Mouse (Mus musculus) cerebellum, adult 2 months (tissue): ENCODE measurements around the gene Eml1.

Source experiments
- CTCF ChIP-seq: fragments of 200-500 bp; IDR thresholded peaks from 2 replicates; pipeline ENCODE4 v1.5.1; 2011; ENCODE audit warnings: low read depth, mild to moderate bottlenecking, control low read depth, low read length, moderate library complexity, borderline replicate concordance; ENCODE audit not compliant: insufficient read depth
- POLR2A ChIP-seq: fragments of 200-500 bp; IDR thresholded peaks from 2 replicates; pipeline ENCODE4 v1.6.1; 2011; ENCODE audit warnings: low read length, control low read depth, borderline replicate concordance; ENCODE audit not compliant: insufficient read depth

GRCm38 (mm10) chr12:108455004-108455403 is 84.2 kb downstream of the Eml1 start:
- TF ChIP-seq CTCF (no peak; the same call in 1 of the 2 replicates), POLR2A (no peak)
